Mouse (Mus musculus): ENCODE data around the gene Slc23a2.

Slc23a2 gene

GRCm38 (mm10) chr2:132144971-132145691 lies at the start of gene Slc23a2:
Gene Slc23a2, minus strand, starts transcription at chr2:132145108.
- peak; percentile 57 for DNase-seq (ENCODE audit: low spot score)

GRCm38 (mm10) chr2:132190602-132191161 lies 45.8 kb upstream of the Slc23a2 start:
- DNase-seq (ENCODE audit: low spot score): no peak

- no peak for DNase-seq (ENCODE audit: low spot score)
Measured at GRCm38 (mm10) chr2:132183874-132184273, 39.0 kb upstream of the Slc23a2 start.

- DNase-seq (ENCODE audit: low spot score): no peak
Measured at GRCm38 (mm10) chr2:132180463-132181205, 35.7 kb upstream of the Slc23a2 start.

- no peak for DNase-seq (ENCODE audit: low spot score)
Measured at GRCm38 (mm10) chr2:132179371-132179770, 34.5 kb upstream of the Slc23a2 start.

DNA sequence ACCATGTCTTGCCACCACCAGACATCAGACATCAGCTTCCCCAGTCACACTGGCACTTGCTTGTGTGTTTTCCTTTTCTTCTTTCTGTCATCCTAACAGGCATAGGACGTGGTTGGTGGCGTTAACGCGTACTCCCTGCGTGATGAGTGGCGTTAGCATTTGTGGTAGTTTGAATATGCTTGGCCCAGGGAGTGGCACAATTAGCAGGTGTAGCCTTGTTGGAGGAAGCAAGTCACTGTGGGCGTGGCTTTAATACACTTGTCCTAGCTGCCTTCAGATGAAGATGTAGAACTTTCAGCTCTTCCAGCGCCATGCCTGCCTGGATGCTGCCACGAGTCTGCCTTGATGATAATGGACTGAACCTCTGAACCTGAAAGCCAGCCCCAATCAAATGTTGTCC lies 32.5 kb upstream of the Slc23a2 start:
- DNase-seq (ENCODE audit: low spot score): no peak

DNA sequence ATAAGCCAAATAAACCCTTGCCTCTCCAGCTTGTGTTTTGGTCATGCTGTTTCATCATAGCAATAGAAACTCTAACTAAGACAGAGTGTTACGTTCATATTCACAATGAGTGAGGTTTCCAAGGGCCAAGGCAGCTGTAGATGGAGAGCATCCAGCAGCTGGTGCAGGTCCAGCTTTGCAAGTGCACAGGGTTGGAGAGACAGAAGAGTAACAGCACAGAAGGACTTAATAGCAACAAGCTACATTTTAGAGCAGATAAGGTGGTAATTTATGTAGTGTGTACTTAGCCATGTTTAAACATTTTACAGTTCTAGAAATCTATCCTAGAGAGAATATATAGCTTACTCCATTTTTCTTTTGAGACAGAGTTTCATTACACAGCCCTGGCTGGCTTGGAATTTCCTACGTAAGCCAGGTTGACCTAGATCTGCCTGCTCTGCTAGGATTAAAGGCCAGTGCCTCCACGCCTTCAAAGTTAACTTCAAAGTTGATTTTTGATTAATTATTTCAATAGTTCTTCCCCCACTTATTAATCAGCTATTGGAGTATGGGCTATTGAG lies 31.5 kb upstream of the Slc23a2 start:
- no peak for DNase-seq (ENCODE audit: low spot score)

DNA sequence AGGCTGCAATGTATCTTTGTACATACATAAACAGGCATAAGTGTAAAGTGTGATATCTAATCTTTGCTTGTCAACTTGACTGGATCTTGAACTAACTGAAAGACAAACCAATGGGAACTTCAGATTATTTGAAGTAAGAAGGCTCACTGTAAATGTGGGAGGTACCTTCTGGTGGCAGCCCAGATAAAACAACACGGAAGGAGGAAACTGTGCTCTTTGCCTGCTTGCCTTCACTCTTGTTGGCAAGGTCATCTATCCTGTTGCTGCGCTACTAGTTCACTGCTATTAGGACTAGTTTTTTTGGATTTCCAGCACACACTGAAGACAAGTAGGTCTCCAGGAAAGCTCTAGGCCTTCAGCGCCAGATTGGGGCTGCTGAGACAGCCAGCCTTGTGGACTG lies 29.1 kb upstream of the Slc23a2 start:
- no peak for DNase-seq (ENCODE audit: low spot score)

DNA sequence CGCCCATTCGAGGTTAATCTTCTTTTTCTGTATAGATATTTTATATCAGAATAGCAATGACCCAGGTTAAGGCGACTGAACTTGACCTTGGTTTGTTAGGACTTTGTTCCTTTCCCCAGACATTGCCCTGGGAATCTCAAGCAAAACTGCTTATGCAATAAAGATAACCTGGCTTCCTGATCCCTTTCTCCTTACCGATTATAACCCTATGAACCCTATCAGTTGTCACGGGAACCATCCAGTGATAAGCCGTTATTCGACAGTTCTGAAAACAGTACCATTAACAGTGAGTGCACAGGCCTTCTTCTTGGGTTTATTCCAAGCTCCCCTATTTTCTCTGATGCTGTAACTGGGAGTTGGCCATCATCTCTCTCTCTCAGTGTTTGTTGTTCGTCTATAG lies 27.0 kb upstream of the Slc23a2 start:
- DNase-seq (ENCODE audit: low spot score): no peak

DNA sequence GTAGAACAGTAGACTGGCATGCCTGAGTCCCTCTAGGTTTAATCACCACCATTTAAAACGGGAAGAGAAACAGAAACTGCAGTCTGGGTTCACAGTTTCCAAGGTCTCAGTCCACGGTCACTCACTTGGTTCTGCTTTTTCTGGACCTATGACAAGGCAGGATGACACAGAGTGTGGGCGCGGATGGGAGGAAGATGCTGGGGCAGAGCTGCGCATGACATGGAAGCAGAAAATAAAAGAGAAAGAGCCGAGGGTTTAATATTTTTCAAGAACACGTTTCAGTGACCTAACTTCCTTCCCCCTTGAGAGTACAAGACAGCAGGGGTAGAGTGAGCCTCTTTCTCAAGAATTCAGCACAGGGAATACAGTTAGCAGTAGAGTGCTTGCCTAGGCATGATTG lies 24.2 kb upstream of the Slc23a2 start:
- no peak for DNase-seq (ENCODE audit: low spot score)

- no peak for DNase-seq (ENCODE audit: low spot score)
Measured at GRCm38 (mm10) chr2:132163626-132164025, 18.7 kb upstream of the Slc23a2 start.

GRCm38 (mm10) chr2:132157482-132157881 lies 12.6 kb upstream of the Slc23a2 start:
- no peak for DNase-seq (ENCODE audit: low spot score)

DNA sequence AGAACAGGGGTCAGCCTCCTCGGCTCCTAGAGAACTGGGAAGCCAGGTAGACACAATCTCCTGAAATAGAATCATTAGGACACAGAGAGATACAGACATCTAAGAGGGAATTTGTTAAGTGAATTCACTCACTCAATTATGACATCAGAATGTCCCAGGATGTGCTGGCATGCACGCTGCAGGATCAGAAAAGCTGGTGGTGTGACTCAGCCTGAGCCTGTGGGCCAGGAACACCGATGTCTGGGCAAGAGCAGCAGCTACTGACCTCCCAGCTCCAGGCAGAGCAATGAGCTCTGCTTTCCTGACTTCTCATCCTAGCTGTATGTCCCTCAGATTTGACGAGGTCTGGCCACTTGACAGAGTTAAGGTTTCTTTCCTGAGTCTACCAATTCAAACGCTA lies 7.8 kb upstream of the Slc23a2 start:
- DNase-seq (ENCODE audit: low spot score): no peak

GRCm38 (mm10) chr2:132151592-132151991 lies 6.7 kb upstream of the Slc23a2 start:
- no peak for DNase-seq (ENCODE audit: low spot score)

- DNase-seq (ENCODE audit: low spot score): no peak
Measured at GRCm38 (mm10) chr2:132150926-132151325, 6.0 kb upstream of the Slc23a2 start.

GRCm38 (mm10) chr2:132146502-132146901 lies 1.6 kb upstream of the Slc23a2 start:
- no peak for DNase-seq (ENCODE audit: low spot score)

GRCm38 (mm10) chr2:132143943-132144927 lies 673 bp downstream of the Slc23a2 start:
- DNase-seq (ENCODE audit: low spot score): no peak

GRCm38 (mm10) chr2:132142606-132143005 lies 2.3 kb downstream of the Slc23a2 start:
- no peak for DNase-seq (ENCODE audit: low spot score)

DNA sequence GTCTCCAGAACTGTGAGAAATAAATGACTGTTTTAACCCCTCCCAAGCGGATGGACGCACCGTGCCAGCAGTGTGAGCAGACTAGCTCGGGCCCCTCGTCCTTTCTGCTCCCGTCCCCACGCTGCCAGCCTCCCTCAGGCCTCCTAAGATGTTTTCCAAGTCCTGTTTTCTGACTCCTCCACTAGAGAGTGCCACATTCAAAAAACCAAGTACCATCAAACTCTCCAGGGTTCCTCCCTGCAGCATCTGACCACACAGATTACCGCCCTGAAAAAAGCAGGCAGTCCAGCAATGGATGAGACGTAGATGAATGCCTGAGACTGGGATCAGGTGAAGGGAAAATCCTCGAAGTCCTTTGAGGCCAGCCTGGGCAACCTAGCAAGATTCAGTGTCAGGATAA lies 4.4 kb downstream of the Slc23a2 start:
- no peak for DNase-seq (ENCODE audit: low spot score)

DNA sequence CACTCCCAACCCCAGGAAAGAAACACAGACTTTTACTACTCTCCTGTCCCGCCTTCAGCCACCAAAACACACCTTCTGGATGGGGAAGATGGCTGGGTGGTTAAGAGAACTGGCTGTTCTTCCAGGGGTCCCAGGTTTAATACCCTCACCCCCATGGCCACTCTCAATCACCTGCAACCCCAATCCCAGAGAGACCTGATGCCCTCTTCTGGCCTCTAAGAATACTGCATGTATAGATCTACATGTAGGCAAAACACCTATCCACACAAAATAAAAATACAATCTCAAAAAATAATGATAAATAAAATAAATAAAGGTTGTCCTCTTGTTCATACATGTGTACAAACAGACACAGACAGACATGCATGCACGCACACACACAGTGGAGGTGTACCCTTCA lies 5.8 kb downstream of the Slc23a2 start:
- DNase-seq (ENCODE audit: low spot score): no peak

- peak; percentile 50 for DNase-seq (ENCODE audit: low spot score)
Measured at GRCm38 (mm10) chr2:132135876-132136637, 8.9 kb downstream of the Slc23a2 start.
